Mouse (Mus musculus) intestine, embryonic 14.5 days (tissue): ENCODE results near the gene Itga6. TPM values are rescaled to one million over a fixed set of nuclear protein-coding genes. Genes with fewer than 3 reads are reported as not detected.

ENCODE experiments used
- ATAC-seq: fragments of 200-750 bp; cut with Nextera tagmentation; replicated peaks from 2 replicates; pipeline ENCODE4 v1.8.0; 2017; ENCODE audit warnings: low read depth, moderate number of reproducible peaks, moderate TSS enrichment, moderate library complexity; ENCODE audit not compliant: low FRiP score, low TSS enrichment
- DNase-seq: peaks from one replicate; pipeline ENCODE4 v3.0.0-alpha.2; 2018; ENCODE audit warnings: low spot score
- H3K27ac ChIP-seq: fragments of 300-500 bp; sonication (generic); 2 replicates; pipeline ENCODE4 v1.5.1; 2014; ENCODE audit warnings: low read depth, mild to moderate bottlenecking, control low read depth
- H3K27me3 ChIP-seq: fragments of 300-500 bp; sonication (generic); replicated peaks from 2 replicates; pipeline ENCODE4 v1.6.1; 2014; ENCODE audit warnings: low read length, control low read depth; ENCODE audit not compliant: control insufficient read depth, insufficient read depth
- H3K36me3 ChIP-seq: fragments of 300-500 bp; sonication (generic); 2 replicates; pipeline ENCODE4 v1.6.1; 2014; ENCODE audit warnings: low read length, control low read depth; ENCODE audit not compliant: control insufficient read depth, insufficient read depth
- H3K4me1 ChIP-seq: fragments of 300-500 bp; sonication (generic); replicated peaks from 2 replicates; pipeline ENCODE4 v1.6.1; 2014; ENCODE audit warnings: low read length, control low read depth, mixed read lengths; ENCODE audit not compliant: control insufficient read depth, insufficient read depth
- H3K4me2 ChIP-seq: fragments of 300-500 bp; sonication (generic); 2 replicates; pipeline ENCODE4 v1.6.1; 2014; ENCODE audit warnings: low read length
- H3K4me3 ChIP-seq: fragments of 300-500 bp; sonication (generic); 2 replicates; pipeline ENCODE4 v1.5.1; 2014; ENCODE audit warnings: low read depth, low read length, control low read depth, mixed read lengths
- H3K9ac ChIP-seq: fragments of 300-500 bp; sonication (generic); 2 replicates; pipeline ENCODE4 v1.6.1; 2014; ENCODE audit warnings: mild to moderate bottlenecking, low read length
- H3K9me3 ChIP-seq: fragments of 300-500 bp; sonication (generic); 2 replicates; pipeline ENCODE4 v1.6.1; 2016; ENCODE audit warnings: low read length, control low read depth; ENCODE audit not compliant: control insufficient read depth
- WGBS: fragments of 180-500 bp; shearing (Covaris S2); extraction: QIAGEN DNeasy Blood & Tissue Kit; methylation state at CpG from one replicate; pipeline ENCODE4 v1.1.7; 2014; 5-methylcytosine and 5-hydroxymethylcytosine counted together
- polyA plus RNA-seq: library from polyadenylated mRNA; unstranded; fragments of >200 nt; fragmentation: Nextera tagmentation; extraction: Ambion mirVana; gene quantifications from 2 replicates; pipeline ENCODE4 v1.2.1, GENCODE M21; 2014

Gene Itga6
- polyA plus RNA-seq, 1 experiment from 2014 or later: 62.1 TPM

DNA sequence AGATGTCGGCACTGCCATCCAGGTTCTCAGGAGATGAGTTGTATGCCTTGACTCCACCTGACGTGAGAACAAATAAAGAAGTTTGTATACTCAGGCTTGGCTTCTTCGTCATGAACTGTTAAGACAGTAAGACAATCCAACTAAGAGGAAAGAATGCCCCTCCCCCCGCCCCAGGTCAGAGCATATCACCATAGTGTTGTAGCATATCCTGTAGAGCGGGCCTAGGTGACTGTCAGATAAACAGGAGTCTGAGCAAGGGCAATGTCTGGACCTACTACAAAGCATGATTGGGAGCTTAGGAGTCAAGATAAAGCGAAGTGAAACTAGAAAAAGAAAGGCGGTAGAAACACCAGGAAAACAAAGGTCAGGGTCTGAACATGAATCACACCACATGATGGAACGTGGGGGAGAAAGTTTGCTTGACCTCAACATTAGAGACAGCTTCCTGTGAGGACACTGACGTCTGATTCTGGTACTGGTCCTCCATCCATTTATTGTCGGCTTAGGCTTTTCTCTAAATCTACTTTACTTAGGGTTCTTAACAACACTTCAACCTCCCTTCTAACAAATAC lies 64.0 kb downstream of the Itga6 start:
- H3K27me3 ChIP-seq: no peaks in the 10 kb centered on the region
- H3K9me3 ChIP-seq: no peaks in the 10 kb centered on the region
- H3K9ac ChIP-seq: no peak overlapping the region
- H3K4me1 ChIP-seq: peaks cover 15% of the 10 kb centered on the region; the same call in 1 of the 2 replicates
- no peak overlapping the region for H3K27ac ChIP-seq
- WGBS: 65% methylated on average over 10 of the region's 10 CpGs
- H3K4me2 ChIP-seq: no peak overlapping the region
- H3K4me3 ChIP-seq: no peak overlapping the region
- no peaks in the 10 kb centered on the region for H3K36me3 ChIP-seq
- ATAC-seq (no peak), DNase-seq (no peak)

- Histone ChIP-seq H3K36me3 (no peaks in the 10 kb centered on the region), H3K27me3 (no peaks in the 10 kb centered on the region), H3K4me1 (peaks cover 15% of the 10 kb centered on the region; the same call in 1 of the 2 replicates), H3K4me2 (no peak overlapping the region), H3K9me3 (no peaks in the 10 kb centered on the region), H3K27ac (no peak overlapping the region), H3K9ac (no peak overlapping the region), H3K4me3 (no peak overlapping the region)
- 91% methylated on average over 11 of the region's 11 CpGs for WGBS
- no peak for ATAC-seq
- DNase-seq: no peak
Measured at GRCm38 (mm10) chr2:71810010-71810409, 64.6 kb downstream of the Itga6 start.

DNA sequence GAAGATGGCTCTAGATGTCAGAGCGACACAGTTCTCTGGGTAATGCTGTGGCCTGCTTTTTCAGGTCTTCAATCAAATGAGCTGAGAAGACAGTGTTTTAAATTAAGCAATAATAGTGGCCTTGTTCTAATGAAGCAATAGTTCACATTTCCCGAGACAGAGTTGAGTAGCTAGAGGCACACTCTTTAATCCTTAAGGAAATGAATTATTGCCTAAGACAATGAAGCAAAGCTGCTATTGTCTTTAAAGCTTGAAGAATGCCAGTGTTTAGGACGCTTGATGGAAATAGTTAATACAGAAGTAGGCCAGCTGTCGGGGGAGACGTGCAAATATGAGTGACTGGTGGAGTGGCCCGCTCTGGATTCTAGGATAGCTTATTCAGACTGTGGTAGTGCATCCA lies 65.5 kb downstream of the Itga6 start:
- no peak overlapping the region for H3K9ac ChIP-seq
- no peaks in the 10 kb centered on the region for H3K9me3 ChIP-seq
- peaks cover 15% of the 10 kb centered on the region; the same call in 1 of the 2 replicates for H3K4me1 ChIP-seq
- ATAC-seq (no peak), DNase-seq (no peak)
- no peaks in the 10 kb centered on the region for H3K27me3 ChIP-seq
- H3K36me3 ChIP-seq: no peaks in the 10 kb centered on the region
- H3K4me2 ChIP-seq: no peak overlapping the region
- no peak overlapping the region for H3K27ac ChIP-seq
- H3K4me3 ChIP-seq: no peak overlapping the region
- WGBS: 66% methylated on average over 6 of the region's 6 CpGs

- 35% methylated on average over 12 of the region's 12 CpGs for WGBS
- H3K36me3 ChIP-seq: no peaks in the 10 kb centered on the region
- H3K27me3 ChIP-seq: no peaks in the 10 kb centered on the region
- H3K27ac ChIP-seq: no peak overlapping the region
- peaks cover 20% of the 10 kb centered on the region for H3K4me1 ChIP-seq
- H3K4me2 ChIP-seq: no peak overlapping the region
- no peaks in the 10 kb centered on the region for H3K9me3 ChIP-seq
- H3K9ac ChIP-seq: no peak overlapping the region
- ATAC-seq: no peak
- no peak overlapping the region for H3K4me3 ChIP-seq
- DNase-seq: peak; percentile 92
Measured at GRCm38 (mm10) chr2:71812221-71813021, 67.0 kb downstream of the Itga6 start.

DNA sequence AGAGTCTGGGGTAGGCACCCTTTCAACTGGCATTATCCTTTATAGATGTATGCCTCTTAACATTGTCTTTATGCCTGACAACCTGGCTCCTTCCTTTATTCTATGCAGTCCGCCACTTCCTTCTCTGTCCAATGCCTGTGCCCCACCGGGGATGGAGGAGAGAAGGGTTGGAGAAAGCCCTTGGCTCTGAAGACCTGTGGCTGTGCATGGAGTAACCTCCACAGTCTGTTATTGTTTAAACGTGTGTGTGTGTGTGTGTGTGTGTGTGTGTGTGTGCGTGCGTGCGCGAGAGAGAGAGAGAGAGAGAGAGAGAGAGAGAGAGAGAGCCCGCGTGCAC lies 67.6 kb downstream of the Itga6 start:
- Histone ChIP-seq H3K9me3 (no peaks in the 10 kb centered on the region), H3K27me3 (no peaks in the 10 kb centered on the region), H3K27ac (no peak overlapping the region), H3K9ac (no peak overlapping the region), H3K4me2 (no peak overlapping the region), H3K4me3 (no peak overlapping the region), H3K36me3 (no peaks in the 10 kb centered on the region), H3K4me1 (peaks cover 20% of the 10 kb centered on the region)
- 87% methylated on average over 8 of the region's 9 CpGs for WGBS
- no peak for DNase-seq
- no peak for ATAC-seq

DNA sequence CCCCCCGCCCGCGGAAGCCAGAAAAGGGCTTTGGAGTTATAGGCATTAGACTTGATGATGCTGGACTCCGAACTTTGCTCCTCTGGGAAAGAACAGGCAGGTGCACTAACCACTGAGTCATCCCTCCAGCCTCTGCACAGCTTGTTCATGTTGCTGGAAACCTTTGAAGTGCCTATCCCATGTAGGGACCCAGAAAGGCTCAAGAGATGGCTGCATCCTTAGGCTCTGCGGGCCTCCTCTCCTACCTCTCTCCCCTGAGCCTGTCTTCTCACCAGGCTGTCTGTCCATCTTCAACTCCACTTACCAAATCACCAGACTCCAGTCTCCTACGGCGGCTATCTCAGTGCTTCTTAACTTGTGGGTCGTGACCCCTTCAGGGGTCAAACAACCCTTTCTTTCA lies 68.0 kb downstream of the Itga6 start:
- H3K27me3 ChIP-seq: no peaks in the 10 kb centered on the region
- DNase-seq: no peak
- H3K9me3 ChIP-seq: no peaks in the 10 kb centered on the region
- no peaks in the 10 kb centered on the region for H3K36me3 ChIP-seq
- no peak overlapping the region for H3K9ac ChIP-seq
- ATAC-seq: no peak; the same call in 1 of the 2 replicates
- H3K4me1 ChIP-seq: peaks cover 20% of the 10 kb centered on the region
- H3K4me2 ChIP-seq: no peak overlapping the region
- H3K27ac ChIP-seq: no peak overlapping the region; the same call in 1 of the 2 replicates
- H3K4me3 ChIP-seq: no peak overlapping the region
- WGBS: 60% methylated on average over 6 of the region's 8 CpGs

DNA sequence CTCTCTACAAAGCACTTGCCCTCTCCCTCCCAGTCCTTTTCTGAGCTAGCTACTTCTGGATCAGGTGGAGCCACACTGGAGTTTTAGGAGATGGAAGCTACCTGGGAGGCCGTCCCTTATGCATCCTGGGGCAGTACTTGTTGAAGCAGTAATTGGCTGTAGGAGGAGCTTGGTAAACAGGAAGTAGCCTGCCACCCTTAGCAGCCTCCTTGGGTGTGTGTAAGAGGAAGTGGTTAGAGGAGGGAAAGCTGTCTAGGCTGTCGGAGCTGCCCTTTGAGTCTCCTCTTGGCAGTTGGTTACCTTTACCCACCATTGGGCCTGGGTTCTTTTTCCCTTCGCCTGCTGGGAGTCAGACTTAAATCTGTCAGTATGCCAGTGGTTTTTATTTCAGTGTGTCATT lies 68.6 kb downstream of the Itga6 start:
- DNase-seq: no peak

GRCm38 (mm10) chr2:71815279-71815678 lies 69.9 kb downstream of the Itga6 start:
- Histone ChIP-seq H3K4me3 (no peak overlapping the region), H3K27me3 (no peaks in the 10 kb centered on the region), H3K9ac (no peak overlapping the region), H3K4me1 (peaks cover 20% of the 10 kb centered on the region), H3K4me2 (no peak overlapping the region), H3K27ac (no peak overlapping the region), H3K36me3 (peaks cover 5% of the 10 kb centered on the region; the same call in 1 of the 2 replicates), H3K9me3 (no peaks in the 10 kb centered on the region)
- no peak for ATAC-seq
- DNase-seq: no peak
- WGBS: 33% methylated on average over 5 of the region's 5 CpGs

More for the DNA sequence above, 68.6 kb downstream of the Itga6 start:
- Histone ChIP-seq H3K9ac (no peak overlapping the region), H3K4me1 (peaks cover 20% of the 10 kb centered on the region), H3K27me3 (no peaks in the 10 kb centered on the region), H3K9me3 (no peaks in the 10 kb centered on the region), H3K36me3 (no peaks in the 10 kb centered on the region), H3K27ac (peak overlapping the region; percentile 9; the same call in 1 of the 2 replicates), H3K4me2 (no peak overlapping the region), H3K4me3 (no peak overlapping the region)
- ATAC-seq: no peak; the same call in 1 of the 2 replicates
- WGBS: 44% methylated on average over 3 of the region's 3 CpGs
